Mouse (Mus musculus): ENCODE results near the gene Zglp1.

GRCm38 (mm10) chr9:21017177-21017575 is 49.7 kb downstream of the Zglp1 start:
- TF ChIP-seq POLR2A (IDR thresholded peaks at IDR 0.05; ENCODE audit: borderline replicate concordance, control insufficient read depth, low read depth, low read length) (no peak), CTCF (IDR thresholded peaks at IDR 0.05; ENCODE audit: control insufficient read depth, insufficient read depth, low read length) (no peak)
